Mouse (Mus musculus): Measurements from ENCODE around the gene Pou3f3.

- TF ChIP-seq POLR2A (IDR thresholded peaks at IDR 0.05; ENCODE audit: borderline replicate concordance, extremely low read depth, low read depth, low read length) (no peak), CTCF (IDR thresholded peaks at IDR 0.05; ENCODE audit: insufficient read depth, low read length) (no peak; the same call in 1 of the 2 replicates)
These were observed 18.7 kb downstream of the Pou3f3 start for GRCm38 (mm10) chr1:42714016-42714931.

Data from lung, adult 2 months (tissue).